Mouse (Mus musculus): ENCODE results near the gene Irak2.
"Not testable (repeated sequence)": the region's sequence is repeated elsewhere in the genome, so short reads cannot be mapped to it uniquely, and the experiment has no call there.

The Irak2 gene

DNA sequence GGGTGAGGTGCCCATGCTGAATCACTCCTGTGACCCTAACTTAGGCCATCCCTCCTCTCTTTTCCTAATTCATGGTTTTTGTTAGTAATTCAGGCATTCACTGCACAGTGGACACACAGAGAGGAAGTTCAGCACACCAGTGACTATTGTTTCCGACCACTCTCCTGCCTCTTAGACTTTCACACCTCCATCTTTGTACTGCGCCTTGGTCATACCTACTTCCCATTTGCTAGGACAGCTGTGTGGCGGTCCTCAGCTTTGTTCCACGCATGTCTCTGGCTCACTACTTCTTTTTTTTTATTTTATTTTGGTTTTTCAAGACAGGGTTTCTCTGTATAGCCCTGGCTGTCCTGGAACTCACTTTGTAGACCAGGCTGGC lies 52.8 kb downstream of the Irak2 start:
- in situ Hi-C loops (cut with MboI; ENCODE audit: unreplicated experiment in 2 of 2): no loop called here

DNA sequence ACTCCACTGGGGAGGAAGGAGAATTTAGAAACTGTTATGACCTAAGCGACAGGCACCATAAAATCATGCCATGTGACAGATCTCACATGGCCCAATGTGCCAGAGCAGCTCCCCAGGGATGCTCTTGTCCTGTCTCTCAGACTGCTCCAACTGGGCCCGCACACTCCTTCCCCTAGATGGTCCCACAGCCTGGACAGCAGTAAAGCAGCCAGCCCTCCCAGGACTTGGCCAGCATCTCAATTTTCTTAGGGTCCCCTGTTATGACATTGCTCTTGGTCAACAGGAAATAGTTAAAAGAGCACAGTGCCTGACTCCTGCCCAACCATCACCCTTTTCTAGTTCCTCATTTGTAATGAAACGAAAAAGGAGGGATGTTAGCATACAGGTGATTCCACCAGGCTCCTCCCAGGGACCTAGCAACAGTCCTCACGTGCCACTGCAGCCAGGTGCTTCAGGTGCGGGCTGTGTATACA lies 54.4 kb downstream of the Irak2 start:
- in situ Hi-C loops (cut with MboI; ENCODE audit: unreplicated experiment in 2 of 2): no loop called here

DNA sequence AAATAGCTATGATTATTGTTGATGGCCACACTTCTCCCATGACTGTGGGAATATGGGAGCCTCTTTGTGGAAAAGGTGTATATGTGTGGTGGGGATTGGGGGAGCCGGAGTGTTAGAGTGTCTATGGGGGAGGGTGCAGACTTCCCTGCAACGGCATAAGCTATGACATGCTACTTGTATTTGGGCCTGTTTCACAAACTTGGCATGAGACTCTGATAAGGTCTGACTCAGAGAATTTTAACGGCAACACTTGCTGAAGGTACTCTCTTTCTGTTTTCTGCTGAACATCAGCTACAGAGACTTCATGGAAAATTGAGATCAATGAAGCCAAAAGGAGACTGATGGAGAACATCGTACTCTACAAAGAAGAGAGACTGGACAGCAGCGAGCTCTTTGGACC lies 55.1 kb downstream of the Irak2 start:
- in situ Hi-C loops (cut with MboI; ENCODE audit: unreplicated experiment in 2 of 2): no loop called here

DNA sequence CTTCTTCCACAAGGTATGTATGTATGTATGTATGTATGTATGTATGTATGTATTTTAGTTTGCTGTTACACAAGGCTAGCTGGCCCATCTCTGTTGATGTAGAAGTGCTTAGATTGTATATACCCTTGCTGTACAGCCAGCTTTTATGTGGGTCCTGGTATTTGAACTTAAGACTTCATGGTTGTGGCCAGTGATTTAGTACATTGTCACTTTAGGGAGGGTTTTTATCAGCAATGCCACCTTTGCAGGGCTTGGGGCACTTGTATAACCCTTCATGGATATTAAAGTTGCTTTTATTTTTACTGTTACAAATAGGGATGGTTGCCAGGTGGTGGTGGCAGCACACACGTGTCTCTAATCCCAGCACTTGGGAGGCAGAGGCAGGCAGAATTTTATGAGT lies 56.9 kb downstream of the Irak2 start:
- in situ Hi-C loops (cut with MboI; ENCODE audit: unreplicated experiment in 2 of 2): no loop called here

DNA sequence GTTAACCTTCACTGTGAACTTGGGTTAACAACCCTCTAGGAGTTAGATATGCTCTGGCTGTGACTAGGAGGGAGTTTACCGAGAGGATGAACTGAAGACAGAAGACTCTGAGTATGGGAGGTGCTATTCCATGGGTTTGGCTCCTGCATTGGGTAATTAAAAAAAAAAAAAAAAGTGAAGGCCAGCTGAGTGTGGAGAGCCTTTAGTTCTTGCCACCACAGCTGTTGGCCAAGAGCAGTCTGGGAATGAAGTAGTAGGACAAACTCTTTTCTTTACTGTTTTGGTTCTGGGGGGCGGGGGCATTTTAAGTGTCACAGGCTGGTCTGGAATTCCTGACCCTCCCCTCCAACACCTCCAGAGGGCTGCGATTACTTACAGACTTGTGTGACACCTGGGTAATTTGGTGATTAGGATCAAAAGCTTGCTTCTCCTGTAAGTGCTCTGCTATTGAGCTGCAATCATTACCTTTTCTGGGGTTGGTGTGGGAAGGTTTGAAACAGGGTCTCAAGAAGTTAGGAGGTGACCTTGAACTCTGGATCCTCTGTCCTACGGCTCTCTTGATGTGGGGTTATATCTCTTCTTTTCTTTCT lies 57.6 kb downstream of the Irak2 start:
- in situ Hi-C loops (cut with MboI; ENCODE audit: unreplicated experiment in 2 of 2): no loop called here

DNA sequence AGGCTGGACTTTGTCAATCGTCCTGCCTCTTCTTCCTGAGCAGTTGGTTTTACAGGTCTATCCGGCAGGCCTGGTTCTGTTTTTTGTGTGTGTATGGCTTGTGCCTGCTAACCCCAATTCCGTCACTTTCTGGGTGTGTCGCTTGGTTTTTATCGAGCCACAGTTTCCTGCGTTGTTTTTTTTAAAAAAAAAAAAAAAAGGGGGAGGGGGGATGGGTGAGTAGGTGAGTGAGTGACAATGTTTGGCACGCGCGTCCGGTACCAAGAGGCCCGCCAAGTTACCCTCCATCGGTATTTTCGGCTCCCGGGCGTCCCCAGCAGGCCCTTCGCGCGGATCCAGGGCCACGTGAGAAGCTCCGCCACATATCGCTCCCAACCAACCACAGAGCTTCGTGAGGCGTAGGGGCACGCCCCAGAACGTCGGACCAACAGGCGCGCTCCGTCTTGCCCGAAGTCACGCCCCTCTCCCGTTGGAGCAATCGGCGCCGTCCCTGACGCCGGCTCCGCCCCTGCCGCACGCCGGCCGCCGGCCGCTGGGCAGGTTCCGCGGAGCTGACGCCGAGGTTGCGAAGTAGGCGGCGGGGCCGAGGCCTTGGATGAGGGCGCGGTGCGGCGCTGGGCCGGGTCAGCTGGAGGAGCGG lies 58.4 kb downstream of the Irak2 start, which contains the start of gene Tatdn2:
Gene Tatdn2 (plus strand): TSS at position 469 of the 640 bp plus-strand sequence.
- in situ Hi-C loops (cut with MboI; ENCODE audit: unreplicated experiment in 2 of 2): no loop called here

GRCm38 (mm10) chr6:113697222-113698205 lies 59.2 kb downstream of the Irak2 start:
- in situ Hi-C loops (cut with MboI; ENCODE audit: unreplicated experiment in 2 of 2): no loop called here

DNA sequence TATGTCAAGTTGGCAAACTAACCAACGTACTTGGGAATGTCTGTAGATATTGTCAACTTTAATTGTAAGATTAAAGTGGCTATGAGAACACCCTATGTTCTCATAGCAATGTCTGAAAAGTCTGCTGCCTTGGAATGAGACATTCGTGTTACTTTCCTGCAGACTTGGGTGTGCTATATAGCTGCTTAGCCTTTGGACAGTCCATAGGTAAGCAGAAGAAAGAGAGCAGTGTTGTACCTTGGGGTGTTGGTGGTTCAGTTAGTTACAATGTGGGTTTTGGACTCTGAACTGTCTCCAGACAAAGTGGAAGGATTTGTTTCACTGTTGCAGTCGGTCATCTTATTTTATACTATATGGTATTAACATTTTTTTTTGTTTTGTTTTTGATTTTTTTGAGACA lies 74.5 kb downstream of the Irak2 start:
- in situ Hi-C loops (cut with MboI; ENCODE audit: unreplicated experiment in 2 of 2): no loop called here

- in situ Hi-C loops (cut with MboI; ENCODE audit: unreplicated experiment in 2 of 2): not testable (repeated sequence)
Observed at GRCm38 (mm10) chr6:113713389-113713788, 75.1 kb downstream of the Irak2 start.

DNA sequence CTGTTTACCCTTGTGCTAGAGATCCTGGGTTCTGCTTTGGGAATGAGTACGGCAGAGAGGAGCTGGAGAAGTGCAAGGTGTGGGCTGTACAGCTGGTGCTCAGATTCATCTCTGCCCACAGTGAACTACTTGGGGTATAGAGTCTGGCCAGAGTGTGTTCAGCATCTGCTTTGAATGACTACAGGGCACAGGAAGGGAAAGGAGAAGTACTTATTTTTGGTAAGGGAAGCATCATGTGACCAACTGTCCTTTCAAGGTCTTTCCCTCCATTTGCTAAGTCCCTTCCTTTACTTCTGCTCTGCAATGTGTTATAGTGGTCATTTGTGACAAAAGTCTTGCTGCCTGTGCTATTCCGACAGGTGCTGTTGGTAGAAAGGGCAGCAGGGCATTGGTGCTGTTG lies 76.0 kb downstream of the Irak2 start:
- in situ Hi-C loops (cut with MboI; ENCODE audit: unreplicated experiment in 2 of 2): no loop called here

DNA sequence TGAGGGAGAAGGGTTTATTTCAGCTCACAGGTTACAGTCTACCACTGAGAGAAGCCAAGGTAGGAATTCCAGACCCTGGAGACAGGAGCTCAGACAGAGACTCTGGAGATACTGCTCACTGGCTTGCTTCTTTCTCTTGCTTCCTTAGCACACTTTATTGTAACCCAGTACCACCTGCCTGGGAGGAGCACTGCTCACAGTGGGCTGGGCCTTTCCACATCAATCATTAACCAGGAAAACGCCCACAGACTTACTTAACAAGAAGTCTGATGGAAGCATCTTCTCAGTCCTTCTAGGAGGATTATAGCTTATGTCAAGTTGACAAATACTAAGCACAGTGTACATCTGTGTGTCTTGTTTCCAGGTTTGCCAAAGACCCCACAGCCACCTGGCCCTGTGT lies 76.5 kb downstream of the Irak2 start:
- in situ Hi-C loops (cut with MboI; ENCODE audit: unreplicated experiment in 2 of 2): no loop called here

DNA sequence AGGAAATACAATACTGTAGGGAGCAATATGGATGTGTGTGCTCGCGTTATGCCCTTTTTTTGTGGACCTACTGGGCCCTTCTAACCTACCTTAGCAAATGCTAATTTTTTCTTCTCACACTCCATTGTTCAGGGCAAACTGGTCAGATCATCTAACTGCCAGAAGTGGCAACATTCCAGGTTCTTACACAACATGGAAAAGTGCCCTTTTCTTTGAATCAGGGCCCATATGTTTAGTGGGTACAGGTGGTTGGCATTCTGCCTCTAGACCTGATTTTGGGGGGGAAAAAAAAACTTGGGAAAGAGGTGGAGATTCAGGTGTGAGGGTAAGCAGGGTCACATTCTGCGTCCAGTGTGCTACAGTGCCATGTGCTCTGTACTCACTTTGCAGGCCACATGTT lies 79.3 kb downstream of the Irak2 start:
- in situ Hi-C loops (cut with MboI; ENCODE audit: unreplicated experiment in 2 of 2): no loop called here

- in situ Hi-C loops (cut with MboI; ENCODE audit: unreplicated experiment in 2 of 2): no loop called here
Observed at GRCm38 (mm10) chr6:113719878-113720277, 81.6 kb downstream of the Irak2 start, which contains the start of gene Ghrl. Gene Ghrl, minus strand, starts transcription at chr6:113719880.

DNA sequence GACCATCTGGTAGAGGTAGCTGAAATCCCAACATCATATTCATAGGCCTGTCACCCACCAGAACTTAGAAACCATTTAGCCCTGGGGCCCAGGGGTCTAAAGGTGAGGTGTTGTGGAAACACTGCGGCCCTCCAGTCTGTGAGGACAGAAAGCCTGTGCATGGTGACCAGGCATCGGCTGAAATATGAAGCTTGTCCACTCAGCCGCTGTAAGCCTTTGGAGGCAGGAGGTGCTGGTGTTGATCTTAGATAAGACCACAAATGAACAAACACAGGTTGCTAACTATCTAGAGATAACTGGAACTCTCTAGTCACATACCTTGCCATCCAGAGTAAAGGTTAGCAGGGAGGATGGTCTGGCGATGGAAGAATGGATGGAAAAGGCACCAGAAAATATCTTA lies 82.8 kb downstream of the Irak2 start:
- in situ Hi-C loops (cut with MboI; ENCODE audit: unreplicated experiment in 2 of 2): no loop called here

DNA sequence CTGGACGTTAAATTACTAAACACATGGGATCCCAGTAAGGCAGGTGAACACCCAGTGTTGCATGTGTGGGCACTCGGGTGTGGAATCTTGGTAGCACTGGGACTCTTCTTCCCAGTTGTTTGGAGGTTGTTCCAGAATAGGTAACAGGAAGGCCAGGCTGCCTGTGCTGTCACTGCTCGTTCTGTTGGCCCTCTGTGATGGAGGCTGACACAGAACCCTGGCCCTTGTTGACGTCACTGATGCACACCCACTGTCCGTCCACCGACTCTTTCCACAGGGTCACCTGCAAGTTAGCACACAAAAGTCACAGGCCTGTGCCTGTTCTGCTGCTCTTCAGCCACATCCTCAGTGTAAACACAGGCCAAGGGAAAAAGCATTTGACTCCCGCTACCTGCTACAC lies 89.9 kb downstream of the Irak2 start:
- in situ Hi-C loops (cut with MboI; ENCODE audit: unreplicated experiment in 2 of 2): loop anchor here in 1 of 2 experiments (25.0 kb wide), 1 partner anchor 1041 kb away; the partner anchor contains the start of gene Rad18

- in situ Hi-C loops (cut with MboI; ENCODE audit: unreplicated experiment in 2 of 2): loop anchor here in 1 of 2 experiments (25.0 kb wide), 1 partner anchor 1044 kb away; the partner anchor contains the start of gene Rad18
Observed at GRCm38 (mm10) chr6:113731296-113731695, 93.0 kb downstream of the Irak2 start.

DNA sequence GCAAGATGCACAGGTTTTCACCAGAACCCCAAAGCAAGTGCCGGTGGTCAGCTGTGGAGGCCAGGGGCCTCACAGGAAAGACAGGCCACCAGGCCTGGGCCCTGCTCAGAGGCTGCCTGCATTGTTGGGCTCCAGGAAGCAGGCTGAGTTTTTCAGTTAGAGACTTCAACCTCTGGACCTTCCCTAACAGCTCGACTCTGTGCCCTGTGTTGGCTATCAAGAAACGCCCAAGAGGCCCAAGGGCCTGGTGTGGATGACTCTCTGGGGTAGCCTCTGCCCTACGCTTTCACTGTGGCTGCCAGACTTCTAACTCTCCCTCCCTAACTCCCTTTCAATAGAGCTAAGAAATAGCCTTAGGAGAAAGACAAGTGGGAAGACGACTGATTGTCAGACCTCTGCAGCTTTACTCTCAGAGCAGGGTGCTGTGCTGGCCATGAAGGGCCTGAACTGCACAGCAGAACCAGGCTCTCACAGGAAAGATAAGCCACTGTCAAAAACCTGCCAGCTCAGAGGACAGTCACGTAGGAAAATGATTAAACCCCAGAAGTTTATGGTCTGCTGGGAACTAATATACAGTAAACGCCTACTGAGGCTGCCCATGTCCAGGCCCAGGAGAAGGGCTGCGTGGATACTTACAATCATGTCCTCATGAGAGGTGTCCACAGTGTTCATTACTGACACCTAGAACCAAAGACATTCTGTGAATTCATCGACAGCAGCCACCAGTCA lies 99.2 kb downstream of the Irak2 start:
- in situ Hi-C loops (cut with MboI; ENCODE audit: unreplicated experiment in 2 of 2): loop anchor here in 1 of 2 experiments (25.0 kb wide), 1 partner anchor 1050 kb away; the partner anchor contains the start of gene Rad18

DNA sequence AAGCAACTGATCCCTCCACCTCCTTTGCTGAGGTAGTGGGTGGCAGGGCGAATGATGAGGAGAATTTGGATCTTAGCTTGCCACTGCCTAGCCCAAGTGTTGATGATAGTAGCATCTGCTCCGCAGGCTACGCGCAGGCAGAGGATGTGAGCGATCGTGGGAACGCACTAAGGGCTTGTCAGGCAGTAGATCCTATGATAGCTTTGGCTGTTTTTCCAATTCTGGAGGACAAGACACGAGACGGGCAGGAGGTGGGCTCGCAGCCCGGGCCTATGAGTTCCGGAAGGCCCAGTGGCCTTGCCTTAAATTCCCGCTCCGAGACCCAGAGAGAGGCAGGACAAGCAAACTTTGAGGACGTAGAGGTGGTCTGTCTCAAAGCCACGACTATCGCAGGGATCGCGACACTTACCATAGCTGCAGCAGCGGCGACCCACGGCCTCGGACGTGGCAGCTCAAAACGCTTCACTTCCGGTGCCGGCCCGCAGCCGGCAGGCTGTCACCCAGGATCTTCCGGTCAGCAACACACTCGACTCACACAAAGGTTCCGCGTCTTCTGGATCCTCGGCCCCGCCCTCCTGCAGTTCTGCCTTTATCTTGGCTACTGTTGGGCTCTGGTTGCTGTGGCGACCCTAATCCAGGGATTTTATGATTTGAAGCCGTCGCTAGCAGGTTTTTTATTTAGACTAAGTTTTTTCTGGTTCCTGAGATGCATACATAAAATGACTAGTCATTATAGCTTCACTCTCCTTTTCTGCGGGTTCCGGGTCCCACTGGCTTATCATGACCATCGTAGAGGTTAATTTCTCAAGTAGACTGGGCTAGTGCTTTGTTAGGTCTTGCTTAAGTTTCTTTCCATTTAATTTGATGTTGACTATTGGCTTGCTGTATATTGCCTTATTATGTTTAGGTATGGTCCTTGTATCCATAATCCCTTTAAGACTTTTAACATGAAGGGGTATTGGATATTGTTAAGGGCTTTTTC lies 102.3 kb downstream of the Irak2 start, which contains the start of gene Sec13:
Gene Sec13 (minus strand): TSS at position 508 of the 982 bp plus-strand sequence.
- in situ Hi-C loops (cut with MboI; ENCODE audit: unreplicated experiment in 2 of 2): loop anchor here in 1 of 2 experiments (25.0 kb wide), 1 partner anchor 1053 kb away; the partner anchor contains the start of gene Rad18

- in situ Hi-C loops (cut with MboI; ENCODE audit: unreplicated experiment in 2 of 2): loop anchor here in 1 of 2 experiments (25.0 kb wide), 1 partner anchor 1054 kb away; the partner anchor contains the start of gene Rad18
Observed at GRCm38 (mm10) chr6:113741425-113741824, 103.2 kb downstream of the Irak2 start.
